Mouse (Mus musculus): ENCODE results near the gene Stx1a. TPM values are rescaled to one million over a fixed set of nuclear protein-coding genes. Genes with fewer than 3 reads are reported as not detected.
"Not testable (repeated sequence)": the region's sequence is repeated elsewhere in the genome, so short reads cannot be mapped to it uniquely, and the experiment has no call there.

Stx1a gene
- total RNA-seq, 2 experiments from 2014 or later: 340 to 346 TPM

DNA sequence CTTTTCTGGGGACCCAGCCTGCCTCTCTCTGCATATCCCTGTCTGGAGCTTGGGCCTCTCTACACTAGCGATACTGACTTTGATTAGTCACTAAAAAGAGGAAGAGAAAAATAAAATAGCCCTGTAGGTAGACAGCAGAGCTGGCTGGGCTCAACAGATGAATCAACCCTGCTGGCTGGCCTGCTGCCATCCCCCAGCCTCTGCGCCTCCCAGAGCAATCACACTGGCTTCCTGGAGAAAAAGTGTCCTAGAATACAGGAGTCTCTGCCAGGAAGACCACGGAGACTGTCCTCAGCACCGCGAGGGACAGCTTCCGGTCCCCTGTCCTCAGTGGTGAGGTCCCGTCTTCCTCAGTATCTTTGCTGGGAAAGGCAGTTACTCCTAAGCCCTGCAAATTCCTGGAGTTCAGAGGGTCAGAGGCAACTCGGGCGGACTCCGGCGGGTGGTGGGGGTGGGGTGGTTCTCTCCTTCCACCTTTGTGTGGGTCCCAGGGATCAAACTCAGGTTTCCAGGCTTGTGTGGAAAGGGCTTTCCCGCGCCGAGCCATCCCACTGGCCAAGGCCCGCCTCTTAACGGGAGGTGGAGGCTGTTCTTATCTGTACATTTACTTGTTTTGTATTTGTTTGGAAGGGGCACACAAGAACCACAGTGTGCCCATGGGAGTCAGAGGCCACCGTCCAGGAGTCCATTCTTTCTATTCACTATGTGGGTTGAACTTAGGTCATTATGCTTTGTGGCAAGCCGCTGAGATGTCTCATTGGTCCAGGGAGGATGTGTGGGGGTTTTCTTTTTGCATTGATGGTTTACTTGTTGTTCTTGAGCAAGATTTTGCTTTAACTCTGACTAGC lies 5.9 kb downstream of the Stx1a start:
- intact Hi-C loops (cut with DNase I): no loop called here
- peak overlapping the region; percentile 23; the same call in 1 of the 2 replicates for H3K4me3 ChIP-seq
- TF ChIP-seq CTCF (IDR thresholded peaks at IDR 0.05): no peak
- DNase-seq (ENCODE audit: extremely low spot score in 1 of 2, low spot score in 2 of 2): peak; percentile 60 to 79
- H3K27ac ChIP-seq: peak overlapping the region; percentile 80

DNA sequence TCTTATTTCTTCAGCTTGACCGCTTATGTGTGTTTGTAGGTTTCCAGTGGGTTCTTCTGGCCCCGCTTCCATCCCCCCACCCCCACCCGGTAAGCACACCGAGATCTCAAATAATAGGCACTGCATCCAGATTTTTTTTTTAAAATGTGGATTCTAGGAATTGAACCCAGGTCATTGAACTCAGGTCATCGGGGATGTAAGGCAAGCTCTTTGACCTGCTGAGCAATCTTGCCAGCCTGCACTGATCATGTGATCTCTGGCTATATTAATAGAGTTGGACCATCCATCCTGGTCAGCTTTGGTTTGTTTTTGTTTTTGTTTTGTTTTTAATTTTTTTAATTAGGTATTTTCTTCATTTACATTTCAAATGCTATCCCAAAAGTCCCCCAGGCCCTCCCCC lies 9.3 kb downstream of the Stx1a start:
- DNase-seq (ENCODE audit: extremely low spot score in 1 of 2, low spot score in 2 of 2): no peak
- Histone ChIP-seq H3K4me3 (no peak overlapping the region), H3K27ac (no peak overlapping the region)
- no peak for TF ChIP-seq CTCF (IDR thresholded peaks at IDR 0.05)
- intact Hi-C loops (cut with DNase I): no loop called here

DNA sequence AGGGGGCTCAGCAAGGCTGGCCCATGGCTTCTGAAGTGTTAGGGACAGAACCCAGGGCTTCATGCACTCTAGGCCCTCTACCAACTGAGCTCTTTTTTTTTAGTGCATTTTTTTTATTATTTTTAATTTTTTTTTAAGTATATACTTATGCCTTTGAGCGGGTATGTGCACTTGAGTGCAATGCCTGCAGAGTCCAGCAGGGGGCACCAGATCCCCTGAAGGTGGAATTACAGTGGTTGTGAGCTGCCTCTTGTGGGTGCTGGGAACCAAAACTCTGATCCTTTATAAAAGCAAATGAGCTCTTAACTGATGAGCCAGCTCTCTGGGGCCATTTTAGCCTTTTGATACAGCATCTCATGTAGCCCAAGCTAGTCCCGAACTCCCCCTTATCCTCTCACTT lies 11.3 kb downstream of the Stx1a start:
- TF ChIP-seq CTCF (IDR thresholded peaks at IDR 0.05): peak; percentile 55
- intact Hi-C loops (cut with DNase I): no loop called here
- DNase-seq (ENCODE audit: extremely low spot score in 1 of 2, low spot score in 2 of 2): no peak
- H3K4me3 ChIP-seq: no peak overlapping the region
- H3K27ac ChIP-seq: no peak overlapping the region

DNA sequence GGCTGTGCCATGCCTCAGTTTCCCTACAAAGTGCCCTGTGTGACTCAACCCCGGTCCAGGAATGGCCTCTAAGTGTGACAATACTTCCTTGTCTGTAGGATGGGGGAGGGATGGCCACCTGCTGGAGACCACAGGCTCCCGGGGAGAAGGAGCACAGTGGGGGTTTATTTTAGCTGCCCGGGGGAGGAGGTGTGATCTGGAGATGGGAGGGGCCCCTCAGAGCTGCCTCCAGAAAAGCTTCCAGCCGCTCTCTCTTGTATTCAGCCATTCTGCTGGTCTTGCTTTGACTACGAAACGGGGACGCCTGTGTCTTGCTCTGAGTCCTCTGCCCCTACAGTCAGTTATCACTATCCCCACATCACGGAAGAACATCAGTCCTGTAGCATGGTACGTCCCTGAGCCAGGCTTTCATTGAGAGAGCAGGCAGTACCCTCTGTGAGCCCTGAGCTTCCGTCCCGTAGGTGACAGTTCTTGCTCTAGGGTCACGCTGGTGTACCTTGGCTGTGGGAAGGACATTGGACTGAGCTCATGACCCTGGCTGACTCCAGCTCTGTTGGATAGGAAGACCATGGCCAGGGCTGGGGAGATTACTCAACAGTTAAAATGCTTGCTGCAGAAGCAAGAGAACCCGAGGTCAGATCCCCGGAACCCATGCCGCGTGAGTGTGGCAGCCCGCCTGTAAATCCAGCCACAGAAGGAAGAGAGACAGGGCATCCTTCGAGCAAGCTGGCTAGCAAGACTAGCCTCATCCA lies 12.5 kb downstream of the Stx1a start:
- Histone ChIP-seq H3K27ac (peak overlapping the region; percentile 91), H3K4me3 (no peak overlapping the region)
- peak; percentile 5 for TF ChIP-seq CTCF (IDR thresholded peaks at IDR 0.05)
- intact Hi-C loops (cut with DNase I): no loop called here
- peak; percentile 49 to 71 for DNase-seq (ENCODE audit: extremely low spot score in 1 of 2, low spot score in 2 of 2)

DNA sequence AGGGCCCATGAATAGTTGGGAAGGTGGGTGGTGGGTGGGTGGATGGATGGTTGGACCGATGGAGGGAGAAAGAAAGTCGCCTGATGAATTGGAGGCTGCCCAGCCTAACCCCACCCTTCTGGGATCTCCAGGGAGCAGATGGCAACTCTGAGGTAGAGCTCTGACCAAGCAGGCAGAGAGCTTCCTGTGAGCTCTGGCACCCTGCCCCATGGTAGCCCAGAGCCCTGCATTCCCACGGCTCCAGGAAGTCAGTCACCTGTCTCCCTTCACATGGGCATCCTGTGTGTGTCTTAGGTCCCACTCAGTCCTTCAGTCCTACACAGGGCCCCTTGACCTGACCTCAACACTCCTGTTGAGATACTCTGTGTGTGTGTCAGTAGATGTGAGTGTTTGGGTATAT lies 14.7 kb downstream of the Stx1a start:
- Histone ChIP-seq H3K4me3 (no peak overlapping the region), H3K27ac (peak overlapping the region; percentile 91)
- no peak for TF ChIP-seq CTCF (IDR thresholded peaks at IDR 0.05)
- DNase-seq (ENCODE audit: extremely low spot score in 1 of 2, low spot score in 2 of 2): no peak
- intact Hi-C loops (cut with DNase I): no loop called here

DNA sequence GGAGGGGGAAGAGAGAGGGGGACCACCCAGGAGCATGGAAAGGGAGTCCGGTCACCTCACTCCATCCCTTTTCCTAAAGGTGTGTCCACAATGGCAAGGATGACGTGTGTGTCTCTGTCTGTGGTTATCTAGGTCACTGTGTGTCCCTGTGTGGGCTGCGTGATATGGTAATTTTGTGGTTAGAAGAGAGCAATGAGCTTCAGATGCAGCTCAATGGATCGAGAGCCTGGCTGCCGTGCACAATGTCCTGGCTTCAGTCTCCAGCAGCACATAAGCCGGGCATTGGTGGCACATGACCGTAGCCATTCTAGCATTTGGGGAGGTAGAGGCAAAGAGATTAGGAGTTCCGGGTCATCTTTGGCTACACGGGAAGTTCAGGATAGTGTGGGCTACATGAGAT lies 16.3 kb downstream of the Stx1a start:
- TF ChIP-seq CTCF (IDR thresholded peaks at IDR 0.05): no peak
- intact Hi-C loops (cut with DNase I): no loop called here
- Histone ChIP-seq H3K27ac (peak overlapping the region; percentile 95), H3K4me3 (no peak overlapping the region)
- no peak for DNase-seq (ENCODE audit: extremely low spot score in 1 of 2, low spot score in 2 of 2)

DNA sequence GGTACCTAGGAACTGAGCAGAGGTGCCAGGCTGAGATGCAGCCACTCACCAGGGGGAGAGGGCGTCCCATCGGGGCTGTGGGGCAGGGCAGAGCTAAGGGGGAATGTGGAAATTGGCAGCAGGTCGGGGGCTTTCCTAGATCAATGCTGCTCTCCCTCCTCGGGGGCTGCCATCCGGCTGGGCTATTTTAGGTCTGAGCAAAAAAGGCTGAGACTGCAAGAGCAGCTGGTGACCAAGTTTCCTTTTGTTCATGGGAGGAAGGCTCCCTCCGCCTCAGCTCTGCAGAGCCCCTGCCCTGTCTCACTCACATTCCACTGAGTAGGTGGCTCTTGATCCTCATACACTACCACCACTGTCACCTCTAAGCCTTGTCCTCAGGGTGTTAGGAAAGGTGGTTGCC lies 16.8 kb downstream of the Stx1a start:
- no peak for DNase-seq (ENCODE audit: extremely low spot score in 1 of 2, low spot score in 2 of 2)
- H3K27ac ChIP-seq: peak overlapping the region; percentile 95
- TF ChIP-seq CTCF (IDR thresholded peaks at IDR 0.05): no peak
- intact Hi-C loops (cut with DNase I): loop anchor here (1.0 kb wide), 1 partner anchor 14 kb away; no protein-coding TSS in a partner anchor
- H3K4me3 ChIP-seq: no peak overlapping the region; the same call in 1 of the 2 replicates

DNA sequence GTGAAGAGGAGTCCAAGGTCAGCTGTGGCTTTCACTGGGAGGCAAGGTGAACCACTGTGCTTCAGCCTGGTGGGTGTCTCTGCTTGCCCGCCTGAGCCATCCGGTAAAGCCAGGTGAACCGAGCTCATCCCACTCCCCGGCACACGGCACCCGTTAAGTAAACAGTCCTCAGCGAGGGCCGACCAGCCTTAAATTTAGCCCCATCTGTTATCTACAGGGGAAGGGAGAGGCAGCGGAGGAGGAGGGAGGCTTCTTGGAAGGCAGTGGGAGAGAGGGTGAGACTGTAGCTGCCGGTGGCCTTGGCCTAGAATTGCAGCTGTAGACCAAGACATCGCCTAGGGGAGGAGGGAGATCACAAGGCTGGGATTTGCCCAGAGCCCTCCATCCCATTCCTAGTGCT lies 17.5 kb downstream of the Stx1a start:
- TF ChIP-seq CTCF (IDR thresholded peaks at IDR 0.05): no peak
- Histone ChIP-seq H3K4me3 (no peak overlapping the region; the same call in 1 of the 2 replicates), H3K27ac (peak overlapping the region; percentile 95)
- intact Hi-C loops (cut with DNase I): loop anchor here (1.0 kb wide), 1 partner anchor 14 kb away; no protein-coding TSS in a partner anchor
- DNase-seq (ENCODE audit: extremely low spot score in 1 of 2, low spot score in 2 of 2): peak in 1 of 2 experiments; percentile 60

DNA sequence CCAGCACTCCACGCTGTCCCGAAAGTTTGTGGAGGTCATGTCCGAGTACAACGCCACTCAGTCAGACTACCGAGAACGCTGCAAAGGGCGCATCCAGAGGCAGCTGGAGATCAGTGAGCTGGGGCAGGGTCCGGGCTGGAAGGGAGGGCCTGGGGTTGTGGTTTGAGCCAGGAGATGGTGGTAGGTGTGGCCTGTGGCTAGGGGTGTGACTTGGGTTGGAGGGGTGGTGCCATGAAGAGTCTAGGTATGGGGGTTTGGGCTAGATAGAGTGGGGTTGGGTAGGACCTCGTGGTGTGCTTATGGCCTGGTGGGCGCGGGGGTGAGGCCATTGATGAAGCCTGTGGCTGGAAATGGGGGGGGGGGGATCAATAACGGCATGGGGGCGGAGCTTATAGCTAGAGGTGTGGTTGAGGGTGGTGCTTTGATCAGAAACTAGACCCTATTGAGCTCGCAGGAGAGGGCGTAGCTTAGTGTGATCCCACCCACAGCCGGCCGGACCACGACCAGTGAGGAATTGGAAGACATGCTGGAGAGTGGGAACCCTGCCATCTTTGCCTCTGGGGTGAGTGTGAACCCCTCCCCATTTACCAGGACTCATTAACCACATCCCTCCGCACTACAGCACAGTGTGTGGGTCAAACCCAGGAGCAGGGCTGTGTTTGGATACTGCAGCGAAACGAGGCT lies 19.0 kb downstream of the Stx1a start:
- no peak for DNase-seq (ENCODE audit: extremely low spot score in 1 of 2, low spot score in 2 of 2)
- TF ChIP-seq CTCF (IDR thresholded peaks at IDR 0.05): no peak
- intact Hi-C loops (cut with DNase I): no loop called here
- H3K27ac ChIP-seq: peak overlapping the region; percentile 95
- no peak overlapping the region for H3K4me3 ChIP-seq

DNA sequence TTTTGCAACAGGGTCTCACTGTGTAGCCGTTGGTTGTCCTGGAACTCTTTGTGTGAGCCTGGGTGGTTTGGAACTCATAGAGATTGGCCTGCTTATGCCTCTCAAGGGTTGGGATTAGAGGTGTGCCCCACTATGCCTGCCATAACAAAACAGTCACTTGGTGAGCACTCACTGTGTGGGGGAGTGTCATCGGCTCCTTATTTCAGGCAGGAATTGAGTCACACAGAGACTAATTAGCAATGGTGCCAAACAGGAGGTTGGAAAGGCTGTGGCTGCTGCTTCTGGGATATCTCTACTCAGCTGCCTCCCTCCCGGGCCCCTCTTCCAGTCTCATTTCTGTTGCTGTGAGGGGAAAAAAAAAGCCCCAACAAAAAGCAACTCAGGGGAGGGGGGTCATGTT lies 21.3 kb downstream of the Stx1a start:
- no peak for TF ChIP-seq CTCF (IDR thresholded peaks at IDR 0.05)
- H3K27ac ChIP-seq: peak overlapping the region; percentile 32; the same call in 1 of the 2 replicates
- no peak for DNase-seq (ENCODE audit: extremely low spot score in 1 of 2, low spot score in 2 of 2)
- no peak overlapping the region for H3K4me3 ChIP-seq
- intact Hi-C loops (cut with DNase I): no loop called here

DNA sequence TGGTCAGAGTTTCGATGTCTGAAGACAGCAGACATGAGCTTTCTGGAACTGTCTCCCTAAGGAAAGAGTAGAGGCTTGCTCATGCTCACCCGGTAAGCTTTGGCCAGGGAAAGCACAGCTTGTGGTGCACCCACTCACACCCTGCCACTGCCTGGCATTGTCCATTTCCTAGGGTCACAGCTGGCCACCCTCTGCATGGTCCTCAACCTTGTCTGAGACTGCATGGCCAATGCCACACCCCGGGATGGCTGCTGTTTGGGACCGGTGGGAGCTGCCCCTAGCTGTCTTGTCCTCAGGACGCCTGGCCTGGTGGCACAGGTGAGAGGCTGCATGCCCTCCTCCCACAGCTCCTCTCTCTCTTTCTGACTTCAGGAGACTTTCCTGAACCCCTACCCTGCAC lies 25.3 kb downstream of the Stx1a start:
- TF ChIP-seq CTCF (IDR thresholded peaks at IDR 0.05): no peak
- Histone ChIP-seq H3K4me3 (no peak overlapping the region), H3K27ac (no peak overlapping the region)
- intact Hi-C loops (cut with DNase I): no loop called here
- no peak for DNase-seq (ENCODE audit: extremely low spot score in 1 of 2, low spot score in 2 of 2)

DNA sequence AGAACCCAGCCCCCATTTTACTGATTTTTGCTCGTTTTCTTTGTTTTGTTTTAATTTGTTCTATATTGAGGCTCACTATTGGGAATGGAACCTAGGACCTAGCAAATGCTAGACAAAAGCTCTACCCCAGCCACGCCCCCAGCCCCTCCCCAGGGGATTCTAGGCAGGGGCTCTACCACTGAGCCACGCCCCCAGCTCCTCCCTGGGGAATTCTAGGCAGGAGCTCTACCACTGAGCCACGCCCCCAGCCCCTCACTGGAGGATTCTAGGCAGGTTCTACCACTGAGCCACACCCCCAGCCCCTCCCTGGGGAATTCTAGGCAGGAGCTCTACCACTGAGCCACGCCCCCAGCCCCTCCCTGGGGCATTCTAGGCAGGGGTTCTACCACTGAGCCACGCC lies 26.0 kb downstream of the Stx1a start:
- DNase-seq (ENCODE audit: extremely low spot score in 1 of 2, low spot score in 2 of 2); H3K4me3 ChIP-seq; intact Hi-C loops (cut with DNase I); H3K27ac ChIP-seq: not testable (repeated sequence)
